Comparison of ENCODE assay signal across 27 mouse cellular contexts in the genomic region with DNA sequence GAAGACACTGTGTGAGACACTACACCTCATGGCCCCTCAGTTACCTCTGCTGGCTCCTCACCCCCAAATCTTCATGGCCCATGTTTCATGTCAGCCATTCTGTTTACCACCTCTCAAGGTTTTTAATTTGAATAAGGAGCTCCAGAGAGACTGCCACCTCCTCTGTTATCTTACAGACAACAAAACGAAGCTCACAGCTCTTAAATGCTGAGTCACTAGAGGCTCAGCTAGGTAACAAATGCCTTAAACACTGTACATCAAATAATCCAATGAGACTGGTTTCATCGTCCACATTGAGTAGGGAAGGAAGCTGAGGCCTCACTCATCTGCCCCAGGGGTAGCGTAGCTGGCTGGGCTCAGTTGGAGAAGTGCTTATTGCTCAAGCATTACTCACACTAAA.
DNase-seq lines count a peak whose midpoint lies in the region; ATAC-seq and TF ChIP-seq lines count a peak whose summit lies in the region.
"Had no signal": no experiment of that assay in that cellular context is flagged by ENCODE, and none has a peak within 500 bp of the region (broad histone marks: within the 10 kb centered on the region; RNA-seq: fewer than 3 reads in every experiment).

No protein-coding gene starts in this region.

- no peak for TF ChIP-seq CTCF in MEL (IDR thresholded peaks at IDR 0.05 in 2 of 3, conservative IDR thresholded peaks at IDR 0.05 in 1 of 3; ENCODE audit: control insufficient read depth in 1 of 3, insufficient read depth in 1 of 3, low read depth in 2 of 3, low read length in 3 of 3, poor library complexity in 1 of 3, severe bottlenecking in 1 of 3)

- H3K9ac ChIP-seq in MEL (ENCODE audit: control insufficient read depth, low read depth, low read length, poor library complexity, severe bottlenecking), result no peak overlapping the region
- H3K9ac ChIP-seq: embryonic facial prominence, embryonic 13.5 days; embryonic facial prominence, embryonic 15.5 days; forebrain, embryonic 12.5 days had no signal

- peak overlapping the region; percentile 43 for H3K27ac ChIP-seq in MEL (ENCODE audit: control insufficient read depth, low read depth, low read length)
- H3K27ac ChIP-seq: embryonic facial prominence, embryonic 13.5 days; embryonic facial prominence, embryonic 15.5 days; forebrain, embryonic 10.5 days; forebrain, embryonic 12.5 days had no signal

- no peak for TF ChIP-seq RAD21 in MEL (IDR thresholded peaks at IDR 0.05; ENCODE audit: low read depth, low read length)

- TF ChIP-seq POLR2A in MEL (IDR thresholded peaks at IDR 0.05; ENCODE audit: control insufficient read depth in 1 of 2, insufficient read depth in 1 of 2, low read depth in 1 of 2, low read length in 2 of 2, poor library complexity in 1 of 2), result no peak

- no peak for ATAC-seq in megakaryocyte, adult 5-6 weeks (ENCODE audit: poor library complexity, severe bottlenecking)
- ATAC-seq: activated CD4-positive, CD25-positive, alpha-beta regulatory T cell, adult 4 months; CD4-positive, CD25-positive, alpha-beta regulatory T cell, adult 4 months; forebrain, embryonic 14.5 days; forebrain, embryonic 16.5 days; Patski had no signal

- H3K9me3 ChIP-seq in MEL (replicated peaks; ENCODE audit: insufficient read depth, low read length), result no peaks in the 10 kb centered on the region
- H3K9me3 ChIP-seq: embryonic facial prominence, embryonic 13.5 days; embryonic facial prominence, embryonic 15.5 days; forebrain, embryonic 10.5 days; forebrain, embryonic 12.5 days; G1E had no signal

- peaks cover 19 to 37% of the 10 kb centered on the region in 2 experiments for H3K4me1 ChIP-seq in MEL (ENCODE audit: control insufficient read depth in 1 of 2, insufficient read depth in 2 of 2, low read length in 2 of 2)
- H3K4me1 ChIP-seq: embryonic facial prominence, embryonic 13.5 days; embryonic facial prominence, embryonic 15.5 days had no signal

- H3K27me3 ChIP-seq in MEL (ENCODE audit: control insufficient read depth in 1 of 2, insufficient read depth in 2 of 2, low read length in 2 of 2), result no peaks in the 10 kb centered on the region
- H3K27me3 ChIP-seq: CH12.LX; embryonic facial prominence, embryonic 13.5 days; embryonic facial prominence, embryonic 15.5 days; Patski had no signal

- no peaks in the 10 kb centered on the region for H3K79me2 ChIP-seq in MEL (ENCODE audit: control insufficient read depth, insufficient read depth, low read length, poor library complexity)

- peak; percentile 12 to 23; a peak in 2 of 4 replicates for TF ChIP-seq EP300 in MEL (IDR thresholded peaks at IDR 0.05; ENCODE audit: low read depth in 1 of 2, low read length in 2 of 2)

- DNase-seq in 3T3-L1 (ENCODE audit: low read depth, low spot score), result peak; percentile 39
- peak; percentile 58 for DNase-seq in MEL (ENCODE audit: low read depth, low spot score)
- DNase-seq in NIH3T3 (ENCODE audit: low read depth), result peak; percentile 60
- no peak for DNase-seq in cerebellum, adult 9-10 months
- DNase-seq: adrenal gland, adult 8-10 months; adrenal gland, postnatal 14 days; adrenal gland, postnatal 36 days; B cell, adult 2 months; cerebellum, adult 11-12 months; cerebellum, adult 2 months; cerebellum, adult 9-11 months; cerebellum, postnatal 14 days; cerebellum, postnatal 36 days; embryo, embryonic 11 days had no signal

- peaks cover 0 to 30% of the 10 kb centered on the region in 2 experiments; a peak in 2 of 4 replicates for H3K36me3 ChIP-seq in MEL (ENCODE audit: control insufficient read depth in 1 of 2, insufficient read depth in 2 of 2, low read length in 2 of 2)
- H3K36me3 ChIP-seq: embryonic facial prominence, embryonic 13.5 days; embryonic facial prominence, embryonic 15.5 days; forebrain, embryonic 10.5 days; forebrain, embryonic 12.5 days; G1E had no signal

- H3K4me3 ChIP-seq in MEL (ENCODE audit: control insufficient read depth in 1 of 2, insufficient read depth in 1 of 2, low read depth in 2 of 2, low read length in 2 of 2), result no peak overlapping the region
- H3K4me3 ChIP-seq: embryonic facial prominence, embryonic 13.5 days; embryonic facial prominence, embryonic 15.5 days; erythroblast, embryonic 14.5 days; forebrain, embryonic 10.5 days; forebrain, embryonic 12.5 days had no signal

TF ChIP-seq in MEL, 35 proteins besides CTCF, POLR2A, EP300 and RAD21:
- TF ChIP-seq ETS1 (IDR thresholded peaks at IDR 0.05; ENCODE audit: low read depth, low read length), result peak; percentile 59; the same call in 1 of the 2 replicates
- TF ChIP-seq MAX (IDR thresholded peaks at IDR 0.05; ENCODE audit: low read length), result no peak
- TF ChIP-seq POLR2AphosphoS5 (IDR thresholded peaks at IDR 0.05; ENCODE audit: borderline replicate concordance, low read depth, low read length), result no peak
- TF ChIP-seq JUND (IDR thresholded peaks at IDR 0.05; ENCODE audit: low read depth, low read length), result no peak
- no peak for TF ChIP-seq TAL1 (IDR thresholded peaks at IDR 0.05; ENCODE audit: low read length)
- peak; percentile 84 for TF ChIP-seq GABPA (IDR thresholded peaks at IDR 0.05; ENCODE audit: low read depth, low read length)
- no peak for TF ChIP-seq RCOR1 (IDR thresholded peaks at IDR 0.05; ENCODE audit: low read depth, low read length)
- peak; percentile 25; the same call in 1 of the 2 replicates for TF ChIP-seq ZNF384 (IDR thresholded peaks at IDR 0.05; ENCODE audit: low read depth, low read length)
- TF ChIP-seq ELF1 (IDR thresholded peaks at IDR 0.05; ENCODE audit: low read depth, low read length), result no peak
- TF ChIP-seq TBP (IDR thresholded peaks at IDR 0.05; ENCODE audit: low read depth, low read length), result no peak
- TF ChIP-seq MYC (IDR thresholded peaks at IDR 0.05; ENCODE audit: low read depth, low read length), result no peak
- no peak for TF ChIP-seq SIN3A (IDR thresholded peaks at IDR 0.05; ENCODE audit: low read length)
- TF ChIP-seq CHD2 (IDR thresholded peaks at IDR 0.05; ENCODE audit: low read length), result no peak
- TF ChIP-seq POLR2AphosphoS2 (IDR thresholded peaks at IDR 0.05; ENCODE audit: low read length), result no peak
- no peak for TF ChIP-seq SMC3 (IDR thresholded peaks at IDR 0.05; ENCODE audit: low read depth, low read length)
- no peak for TF ChIP-seq MAZ (IDR thresholded peaks at IDR 0.05; ENCODE audit: low read depth, low read length)
- no peak for TF ChIP-seq GATA1 (IDR thresholded peaks at IDR 0.05; ENCODE audit: low read depth, low read length)
- no peak for TF ChIP-seq TCF12 (IDR thresholded peaks at IDR 0.05; ENCODE audit: low read depth, low read length)
- TF ChIP-seq NELFE (IDR thresholded peaks at IDR 0.05; ENCODE audit: low read depth, low read length), result no peak
- TF ChIP-seq E2F4 (IDR thresholded peaks at IDR 0.05; ENCODE audit: borderline replicate concordance, low read depth, low read length), result no peak
- TF ChIP-seq HCFC1 (IDR thresholded peaks at IDR 0.05; ENCODE audit: low read depth, low read length), result no peak
- no peak for TF ChIP-seq KAT2A (conservative IDR thresholded peaks at IDR 0.05; ENCODE audit: low read depth, low read length)
- TF ChIP-seq ZMIZ1 (IDR thresholded peaks at IDR 0.05; ENCODE audit: low read depth, low read length), result no peak
- no peak for TF ChIP-seq UBTF (IDR thresholded peaks at IDR 0.05; ENCODE audit: borderline replicate concordance, insufficient read depth, low read depth, low read length)
- 0 out of 2 replicates have a peak, but pooled peaks have one; percentile 10 for TF ChIP-seq MXI1 (IDR thresholded peaks at IDR 0.05; ENCODE audit: low read depth, low read length)
TF ChIP-seq in MEL: peak in this region for 4.
